Mouse (Mus musculus): ENCODE results near the gene Myh7b. TPM values are rescaled to one million over a fixed set of nuclear protein-coding genes. Genes with fewer than 3 reads are reported as not detected.

The Myh7b gene
- total and polyA plus RNA-seq, 3 experiments: 2.2 to 5.9 TPM; not detected in 1

- Histone ChIP-seq H3K27me3 (ENCODE audit: control insufficient read depth in 1 of 2, insufficient read depth in 2 of 2, low read length in 2 of 2) (no peaks in the 10 kb centered on the region), H3K9ac (ENCODE audit: control insufficient read depth, low read depth, low read length, poor library complexity, severe bottlenecking) (no peak overlapping the region), H3K36me3 (ENCODE audit: control insufficient read depth in 1 of 2, insufficient read depth in 2 of 2, low read length in 2 of 2) (peaks cover 0 to 3% of the 10 kb centered on the region in 2 experiments; a peak in 3 of 4 replicates), H3K9me3 (replicated peaks; ENCODE audit: insufficient read depth, low read length) (no peaks in the 10 kb centered on the region), H3K4me3 (ENCODE audit: control insufficient read depth in 1 of 2, insufficient read depth in 1 of 2, low read depth in 2 of 2, low read length in 2 of 2) (no peak overlapping the region), H3K4me1 (ENCODE audit: control insufficient read depth in 1 of 2, insufficient read depth in 2 of 2, low read length in 2 of 2) (peaks cover 0 to 4% of the 10 kb centered on the region in 2 experiments; a peak in 1 of 4 replicates), H3K27ac (ENCODE audit: control insufficient read depth, low read depth, low read length) (no peak overlapping the region), H3K79me2 (ENCODE audit: control insufficient read depth, insufficient read depth, low read length, poor library complexity) (no peaks in the 10 kb centered on the region)
- DNase-seq (ENCODE audit: low read depth, low spot score): no peak
- TF ChIP-seq MEF2A (IDR thresholded peaks at IDR 0.05; ENCODE audit: extremely low read depth, insufficient replicate concordance, low read depth, low read length, poor library complexity, severe bottlenecking): no peak
- TF ChIP-seq ETS1 (IDR thresholded peaks at IDR 0.05; ENCODE audit: low read depth, low read length): no peak
- TF ChIP-seq EP300 (IDR thresholded peaks at IDR 0.05; ENCODE audit: low read depth in 1 of 2, low read length in 2 of 2): no peak
- TF ChIP-seq POLR2AphosphoS5 (IDR thresholded peaks at IDR 0.05; ENCODE audit: borderline replicate concordance, low read depth, low read length): no peak
- TF ChIP-seq MYB (IDR thresholded peaks at IDR 0.05; ENCODE audit: low read depth, low read length): no peak
- no peak for TF ChIP-seq SIN3A (IDR thresholded peaks at IDR 0.05; ENCODE audit: low read length)
- TF ChIP-seq RCOR1 (IDR thresholded peaks at IDR 0.05; ENCODE audit: low read depth, low read length): no peak
- no peak for TF ChIP-seq KAT2A (conservative IDR thresholded peaks at IDR 0.05; ENCODE audit: low read depth, low read length)
- no peak for TF ChIP-seq MXI1 (IDR thresholded peaks at IDR 0.05; ENCODE audit: low read depth, low read length)
- TF ChIP-seq ELF1 (IDR thresholded peaks at IDR 0.05; ENCODE audit: low read depth, low read length): no peak
- no peak for TF ChIP-seq ZC3H11A (IDR thresholded peaks at IDR 0.05; ENCODE audit: low read depth, low read length)
- no peak for TF ChIP-seq CHD1 (IDR thresholded peaks at IDR 0.05; ENCODE audit: low read depth, low read length)
- no peak for TF ChIP-seq UBTF (IDR thresholded peaks at IDR 0.05; ENCODE audit: borderline replicate concordance, insufficient read depth, low read depth, low read length)
- TF ChIP-seq MAX (IDR thresholded peaks at IDR 0.05; ENCODE audit: low read length): no peak
These were observed 34.4 kb upstream of the Myh7b start for GRCm38 (mm10) chr2:155576656-155577055.

GRCm38 (mm10) chr2:155580331-155580730 lies 30.7 kb upstream of the Myh7b start:
- TF ChIP-seq ZNF384 (IDR thresholded peaks at IDR 0.05; ENCODE audit: low read depth, low read length): no peak
- no peak for TF ChIP-seq BHLHE40 (IDR thresholded peaks at IDR 0.05; ENCODE audit: borderline replicate concordance, low read depth, low read length)
- TF ChIP-seq GATA1 (IDR thresholded peaks at IDR 0.05; ENCODE audit: low read depth, low read length): no peak
- TF ChIP-seq RCOR1 (IDR thresholded peaks at IDR 0.05; ENCODE audit: low read depth, low read length): no peak
- no peak for TF ChIP-seq HCFC1 (IDR thresholded peaks at IDR 0.05; ENCODE audit: low read depth, low read length)
- TF ChIP-seq CHD2 (IDR thresholded peaks at IDR 0.05; ENCODE audit: low read length): no peak
- no peak for TF ChIP-seq SIN3A (IDR thresholded peaks at IDR 0.05; ENCODE audit: low read length)
- no peak for TF ChIP-seq RAD21 (IDR thresholded peaks at IDR 0.05; ENCODE audit: low read depth, low read length)
- TF ChIP-seq USF1 (IDR thresholded peaks at IDR 0.05; ENCODE audit: low read depth, low read length): no peak
- no peak for TF ChIP-seq CTCF (IDR thresholded peaks at IDR 0.05 in 2 of 3, conservative IDR thresholded peaks at IDR 0.05 in 1 of 3; ENCODE audit: control insufficient read depth in 1 of 3, insufficient read depth in 1 of 3, low read depth in 2 of 3, low read length in 3 of 3, poor library complexity in 1 of 3, severe bottlenecking in 1 of 3)
- TF ChIP-seq NELFE (IDR thresholded peaks at IDR 0.05; ENCODE audit: low read depth, low read length): no peak
- TF ChIP-seq POLR2A (IDR thresholded peaks at IDR 0.05; ENCODE audit: control insufficient read depth in 1 of 2, insufficient read depth in 1 of 2, low read depth in 1 of 2, low read length in 2 of 2, poor library complexity in 1 of 2): no peak
- no peak for TF ChIP-seq TCF12 (IDR thresholded peaks at IDR 0.05; ENCODE audit: low read depth, low read length)
- no peak for TF ChIP-seq E2F4 (IDR thresholded peaks at IDR 0.05; ENCODE audit: borderline replicate concordance, low read depth, low read length)
- TF ChIP-seq MAZ (IDR thresholded peaks at IDR 0.05; ENCODE audit: low read depth, low read length): no peak
- TF ChIP-seq ETS1 (IDR thresholded peaks at IDR 0.05; ENCODE audit: low read depth, low read length): no peak
- no peak for TF ChIP-seq EP300 (IDR thresholded peaks at IDR 0.05; ENCODE audit: low read depth in 1 of 2, low read length in 2 of 2)
- TF ChIP-seq MYC (IDR thresholded peaks at IDR 0.05; ENCODE audit: low read depth, low read length): no peak
- TF ChIP-seq MAX (IDR thresholded peaks at IDR 0.05; ENCODE audit: low read length): no peak
- no peak overlapping the region for H3K9ac ChIP-seq (ENCODE audit: control insufficient read depth, low read depth, low read length, poor library complexity, severe bottlenecking)
- H3K36me3 ChIP-seq (ENCODE audit: control insufficient read depth in 1 of 2, insufficient read depth in 2 of 2, low read length in 2 of 2): no peaks in the 10 kb centered on the region
- H3K4me3 ChIP-seq (ENCODE audit: control insufficient read depth in 1 of 2, insufficient read depth in 1 of 2, low read depth in 2 of 2, low read length in 2 of 2): no peak overlapping the region
- no peaks in the 10 kb centered on the region for H3K79me2 ChIP-seq (ENCODE audit: control insufficient read depth, insufficient read depth, low read length, poor library complexity)
- no peaks in the 10 kb centered on the region for H3K27me3 ChIP-seq (ENCODE audit: control insufficient read depth in 1 of 2, insufficient read depth in 2 of 2, low read length in 2 of 2)
- H3K9me3 ChIP-seq (replicated peaks; ENCODE audit: insufficient read depth, low read length): no peaks in the 10 kb centered on the region
- H3K27ac ChIP-seq (ENCODE audit: control insufficient read depth, low read depth, low read length): no peak overlapping the region
- H3K4me1 ChIP-seq (ENCODE audit: control insufficient read depth in 1 of 2, insufficient read depth in 2 of 2, low read length in 2 of 2): no peaks in the 10 kb centered on the region
- DNase-seq (ENCODE audit: low read depth, low spot score): no peak
